Mouse (Mus musculus) ES-Bruce4 (cell line): ENCODE measurements around the gene Olfr1411. TPM values are rescaled to one million over a fixed set of nuclear protein-coding genes. Genes with fewer than 3 reads are reported as not detected.

Experiments used
- H3K27ac ChIP-seq: 2 replicates; pipeline ENCODE4 v1.5.1; 2012; ENCODE audit warnings: low read length, inconsistent platforms; ENCODE audit not compliant: insufficient read depth
- H3K27me3 ChIP-seq: 2 replicates; pipeline ENCODE4 v1.6.1; 2012; ENCODE audit warnings: mild to moderate bottlenecking, low read length, inconsistent platforms; ENCODE audit not compliant: control insufficient read depth, poor library complexity, insufficient read depth, severe bottlenecking
- H3K36me3 ChIP-seq: 2 replicates; pipeline ENCODE4 v1.6.1; 2012; ENCODE audit warnings: inconsistent platforms, mild to moderate bottlenecking, low read length, moderate library complexity; ENCODE audit not compliant: control insufficient read depth, poor library complexity, insufficient read depth, severe bottlenecking
- H3K4me1 ChIP-seq: one replicate; pipeline ENCODE4 v1.8.1; 2011; ENCODE audit warnings: low read length; ENCODE audit not compliant: control insufficient read depth, insufficient read depth
- H3K4me3 ChIP-seq: 2 replicates; pipeline ENCODE4 v1.5.1; 2011; ENCODE audit warnings: low read depth, mild to moderate bottlenecking, low read length
- H3K9ac ChIP-seq: 2 replicates; pipeline ENCODE4 v1.6.1; 2012; ENCODE audit warnings: low read depth, mild to moderate bottlenecking, inconsistent platforms; ENCODE audit not compliant: poor library complexity, severe bottlenecking
- H3K9me3 ChIP-seq: replicated peaks from 2 replicates; pipeline ENCODE4 v1.6.1; 2012; ENCODE audit warnings: mild to moderate bottlenecking, low read length, inconsistent platforms; ENCODE audit not compliant: control insufficient read depth, poor library complexity, insufficient read depth, severe bottlenecking
- CTCF ChIP-seq: IDR thresholded peaks from one replicate; pipeline ENCODE4 v1.8.1; 2011; ENCODE audit warnings: low read depth, low read length
- EP300 ChIP-seq: IDR thresholded peaks from 2 replicates; pipeline ENCODE4 v1.6.1; 2011; ENCODE audit warnings: low read depth, low read length; ENCODE audit not compliant: insufficient read depth
- POLR2A ChIP-seq: IDR thresholded peaks from one replicate; pipeline ENCODE4 v1.8.1; 2011; ENCODE audit warnings: low read length; ENCODE audit not compliant: insufficient read depth
- polyA plus RNA-seq: library from polyadenylated mRNA; stranded (reverse); fragments of >200 nt; gene quantifications from 2 replicates; pipeline ENCODE4 v1.2.4, GENCODE M21; 2011; ENCODE audit warnings: low read depth; ENCODE audit not compliant: missing spikeins, insufficient read depth, insufficient read length

Gene Olfr1411
- polyA plus RNA-seq, 1 experiment: not detected

DNA sequence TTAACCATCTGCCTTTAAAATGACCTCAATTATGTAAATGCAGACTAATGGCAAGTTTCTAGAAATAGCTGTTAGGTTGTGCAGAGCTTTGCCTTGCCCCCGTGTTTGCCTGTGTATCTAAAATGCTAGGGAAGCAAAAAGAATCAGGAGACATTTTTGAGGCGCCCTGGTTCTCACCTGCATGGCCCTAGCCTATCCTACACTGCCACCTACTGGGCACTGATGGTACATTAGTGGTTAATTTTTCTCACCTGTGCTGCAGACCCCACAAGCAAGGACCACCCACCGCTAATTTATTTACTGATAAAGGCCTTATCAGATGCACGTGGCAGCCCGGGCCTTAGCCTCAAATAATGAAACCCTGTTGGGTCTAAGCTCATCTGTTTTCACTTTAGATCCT lies 16.8 kb downstream of the Olfr1411 start:
- H3K4me3 ChIP-seq: no peak overlapping the region
- no peaks in the 10 kb centered on the region for H3K9me3 ChIP-seq
- no peaks in the 10 kb centered on the region for H3K4me1 ChIP-seq
- H3K36me3 ChIP-seq: no peaks in the 10 kb centered on the region
- TF ChIP-seq EP300 (no peak), POLR2A (no peak), CTCF (peak; percentile 73)
- no peak overlapping the region for H3K27ac ChIP-seq
- H3K9ac ChIP-seq: no peak overlapping the region
- no peaks in the 10 kb centered on the region for H3K27me3 ChIP-seq

DNA sequence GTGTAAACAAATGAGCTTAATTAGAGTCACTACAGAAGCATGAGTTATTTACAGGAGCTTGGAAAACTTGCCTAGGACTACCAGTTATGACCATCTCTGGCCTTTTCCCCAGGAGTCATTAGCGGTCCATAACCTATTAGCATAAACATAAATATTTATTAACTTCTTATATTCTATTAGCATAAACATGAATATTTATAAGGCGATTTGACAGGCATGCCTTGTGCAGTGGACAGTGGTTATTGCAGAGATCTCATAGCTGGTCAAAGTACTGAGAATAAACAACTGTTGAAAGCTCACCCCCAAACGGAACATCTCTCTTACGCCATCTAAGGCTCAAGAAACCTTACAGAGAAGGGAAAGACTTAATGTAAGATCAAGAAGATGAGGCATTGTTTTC lies 19.0 kb downstream of the Olfr1411 start:
- Histone ChIP-seq H3K9me3 (no peaks in the 10 kb centered on the region), H3K9ac (no peak overlapping the region), H3K4me3 (no peak overlapping the region), H3K27me3 (no peaks in the 10 kb centered on the region), H3K36me3 (no peaks in the 10 kb centered on the region), H3K27ac (no peak overlapping the region), H3K4me1 (no peaks in the 10 kb centered on the region)
- TF ChIP-seq CTCF (no peak), EP300 (no peak), POLR2A (no peak)

DNA sequence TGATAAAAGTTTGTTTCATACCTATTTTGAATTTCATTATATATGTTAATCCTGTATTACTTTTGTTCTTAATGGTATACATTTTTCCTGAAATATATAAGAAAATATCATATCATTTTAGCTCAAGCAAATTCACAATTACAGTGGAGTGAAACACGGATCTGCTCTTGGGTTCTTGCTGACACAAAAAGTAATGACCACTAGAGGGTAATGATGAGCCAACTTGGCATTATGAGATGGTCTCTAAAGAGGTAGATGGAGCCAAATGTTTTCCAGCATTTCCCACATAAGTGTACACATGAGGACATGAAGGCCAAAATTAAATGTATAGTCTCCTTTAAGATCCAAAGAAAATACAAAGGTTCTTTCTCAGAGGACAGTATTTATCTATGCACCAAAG lies 20.3 kb downstream of the Olfr1411 start:
- Histone ChIP-seq H3K4me3 (no peak overlapping the region), H3K4me1 (no peaks in the 10 kb centered on the region), H3K27ac (no peak overlapping the region), H3K36me3 (no peaks in the 10 kb centered on the region), H3K9ac (no peak overlapping the region), H3K27me3 (no peaks in the 10 kb centered on the region), H3K9me3 (no peaks in the 10 kb centered on the region)
- TF ChIP-seq EP300: no peak
- TF ChIP-seq POLR2A: no peak
- peak; percentile 1 for TF ChIP-seq CTCF

DNA sequence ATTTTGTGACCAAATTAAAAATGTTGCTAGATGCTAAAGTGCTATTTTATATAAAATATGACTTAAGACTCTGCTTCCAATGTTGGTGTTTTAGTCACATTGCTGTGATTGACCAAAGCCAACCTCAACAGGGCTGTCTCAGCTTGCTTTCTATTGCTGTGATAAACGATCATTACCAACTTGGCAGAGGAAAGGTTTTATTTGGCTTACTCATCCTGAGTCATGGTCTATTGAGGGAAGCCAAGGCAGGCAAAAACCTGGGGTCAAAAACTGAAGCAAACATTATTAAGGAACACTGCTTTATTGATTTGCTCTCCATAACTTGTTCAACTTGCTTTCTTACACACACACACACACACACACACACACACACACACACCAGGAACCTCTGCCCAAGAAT lies 21.8 kb downstream of the Olfr1411 start:
- no peak overlapping the region for H3K4me3 ChIP-seq
- H3K36me3 ChIP-seq: no peaks in the 10 kb centered on the region
- H3K27me3 ChIP-seq: no peaks in the 10 kb centered on the region
- no peaks in the 10 kb centered on the region for H3K9me3 ChIP-seq
- TF ChIP-seq CTCF (no peak), EP300 (no peak), POLR2A (no peak)
- H3K27ac ChIP-seq: no peak overlapping the region
- H3K9ac ChIP-seq: no peak overlapping the region
- H3K4me1 ChIP-seq: no peaks in the 10 kb centered on the region

DNA sequence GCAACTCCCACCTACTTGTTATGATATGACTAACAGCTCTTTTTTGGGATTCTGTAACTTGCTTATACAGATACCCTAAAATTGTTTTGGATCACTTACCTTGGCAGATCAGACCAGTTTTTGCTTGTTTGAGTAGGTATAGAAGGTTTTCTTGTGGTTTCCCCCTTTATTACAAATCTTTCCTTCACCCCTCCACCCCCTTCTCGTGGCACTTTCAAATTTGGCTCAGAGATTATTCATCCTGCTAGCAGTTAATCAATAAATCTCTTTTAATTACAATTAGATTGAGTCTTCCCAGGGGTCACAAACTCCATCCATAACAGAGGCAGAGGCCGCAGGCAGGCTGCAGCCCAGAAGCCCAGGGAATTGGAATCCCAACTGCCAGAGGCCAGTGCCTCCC lies 23.3 kb downstream of the Olfr1411 start, which contains the start of gene Olfr12:
TSS of gene Olfr12 (plus strand) at position 301 of the 400 bp plus-strand sequence.
- no peaks in the 10 kb centered on the region for H3K9me3 ChIP-seq
- no peak within 1 kb of the TSS for H3K9ac ChIP-seq
- H3K27me3 ChIP-seq: no peaks in the 10 kb centered on the region
- H3K4me1 ChIP-seq: no peaks in the 10 kb centered on the region
- no peak within 1 kb of the TSS for H3K27ac ChIP-seq
- no peak within 1 kb of the TSS for H3K4me3 ChIP-seq
- no peaks in the 10 kb centered on the region for H3K36me3 ChIP-seq
- TF ChIP-seq EP300 (no peak), POLR2A (no peak), CTCF (no peak)

DNA sequence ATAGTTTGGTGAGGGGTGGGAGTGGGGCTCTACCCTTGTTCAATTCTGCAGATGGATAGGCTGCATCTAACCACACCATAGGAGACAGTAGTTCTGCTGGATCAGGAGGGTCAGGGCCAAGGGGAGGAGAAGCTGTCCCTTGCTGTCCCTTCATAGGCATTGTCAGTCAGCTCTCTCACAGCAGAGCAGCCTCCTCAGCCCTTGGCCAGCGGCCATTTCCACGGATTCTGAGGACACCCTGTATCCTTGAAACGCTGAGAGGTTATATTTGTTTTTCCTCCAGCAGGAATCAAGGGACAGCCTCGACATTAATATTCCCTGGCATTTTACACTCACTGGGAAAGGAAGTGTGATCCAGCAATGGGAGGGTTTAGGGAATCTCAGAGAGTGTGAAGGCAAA lies 24.1 kb downstream of the Olfr1411 start:
- Histone ChIP-seq H3K9ac (no peak overlapping the region), H3K27me3 (no peaks in the 10 kb centered on the region), H3K9me3 (no peaks in the 10 kb centered on the region), H3K36me3 (no peaks in the 10 kb centered on the region), H3K4me1 (no peaks in the 10 kb centered on the region), H3K4me3 (no peak overlapping the region), H3K27ac (no peak overlapping the region)
- no peak for TF ChIP-seq EP300
- no peak for TF ChIP-seq POLR2A
- TF ChIP-seq CTCF: no peak
